Mouse (Mus musculus) adipocyte (in vitro differentiated cells): Measurements from ENCODE around the gene Nrgn.

Source experiments
- DNase-seq: peaks from one replicate; pipeline ENCODE4 v3.0.0-alpha.2; 2016; ENCODE audit warnings: low spot score

Gene Nrgn

DNA sequence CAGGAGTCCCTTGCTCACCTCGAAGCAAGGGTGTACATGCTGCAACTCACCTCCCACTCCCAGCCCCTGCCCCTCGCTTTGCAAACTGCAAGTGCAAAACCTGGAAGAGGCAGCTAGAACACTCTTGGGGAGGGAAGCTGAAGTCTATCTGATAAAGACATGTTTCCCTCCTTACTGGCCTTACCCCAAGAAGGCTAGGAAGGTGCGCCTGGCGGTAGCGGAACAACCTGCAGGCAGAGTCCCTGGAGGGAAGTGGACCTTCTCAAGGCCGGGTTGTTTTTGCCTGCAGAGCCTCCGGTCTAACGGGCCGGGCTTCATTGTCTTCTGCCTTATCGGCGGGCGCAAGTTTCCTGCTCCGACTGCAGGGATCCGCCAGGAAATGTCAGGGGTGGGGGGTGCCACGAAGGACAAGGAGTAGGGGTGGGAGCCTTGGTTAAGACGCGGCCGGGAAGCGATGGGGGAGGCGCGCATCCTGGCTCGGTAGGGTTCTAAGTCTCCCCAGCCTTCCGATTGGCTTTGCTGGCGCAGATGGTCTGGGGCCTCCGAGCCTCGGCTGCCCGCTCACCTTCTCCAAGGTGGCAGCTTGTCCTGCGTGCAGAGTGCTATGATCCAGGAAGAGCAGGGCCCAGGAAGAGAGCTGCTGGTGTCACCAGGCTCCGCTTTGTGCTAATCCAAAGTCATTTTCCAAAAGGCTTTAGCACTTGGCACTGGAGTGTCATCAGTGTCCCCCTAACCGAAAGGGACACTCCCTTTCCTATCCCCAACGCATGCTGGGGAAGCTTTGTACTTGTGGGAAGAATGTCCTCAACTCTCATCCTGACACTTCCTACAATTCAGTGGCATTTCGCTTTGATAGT is 22.4 kb downstream of the Nrgn start:
- DNase-seq, result no peak

DNA sequence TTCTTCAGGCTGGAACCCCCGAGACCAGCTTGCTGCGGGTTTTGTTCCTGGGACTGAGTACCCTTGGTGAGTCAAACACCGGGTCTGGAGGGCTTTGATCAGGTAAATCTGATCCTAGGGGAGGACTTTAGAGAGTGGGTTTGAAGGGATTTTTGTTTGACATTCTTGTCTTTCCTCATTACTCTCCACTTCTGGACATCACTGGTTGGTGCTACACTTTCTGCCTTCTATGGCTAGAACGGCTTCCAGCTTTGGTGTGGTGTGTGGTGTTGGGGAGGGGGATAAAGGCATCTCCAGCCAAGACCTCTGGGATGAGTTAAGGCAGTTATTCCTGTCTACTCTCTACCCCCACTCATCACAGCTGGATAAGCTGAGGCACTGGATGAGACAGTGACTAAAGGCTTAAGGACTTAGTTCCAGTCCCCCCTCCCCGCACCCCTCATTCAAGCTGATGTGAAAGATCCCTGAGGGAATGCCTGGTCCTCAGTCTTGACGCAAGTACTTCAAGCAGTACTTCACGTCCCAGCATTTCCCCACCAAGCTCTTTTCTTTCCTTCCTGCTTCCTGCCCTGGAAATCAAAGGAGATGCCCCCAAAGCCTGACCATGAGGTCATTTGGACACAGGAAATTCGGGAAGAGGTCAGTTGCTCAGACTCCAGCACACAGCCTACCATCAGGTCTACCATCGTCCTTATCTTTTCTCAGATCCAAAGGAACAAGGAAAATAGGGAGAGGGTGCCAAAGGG is 24.3 kb downstream of the Nrgn start:
- DNase-seq, result no peak

DNA sequence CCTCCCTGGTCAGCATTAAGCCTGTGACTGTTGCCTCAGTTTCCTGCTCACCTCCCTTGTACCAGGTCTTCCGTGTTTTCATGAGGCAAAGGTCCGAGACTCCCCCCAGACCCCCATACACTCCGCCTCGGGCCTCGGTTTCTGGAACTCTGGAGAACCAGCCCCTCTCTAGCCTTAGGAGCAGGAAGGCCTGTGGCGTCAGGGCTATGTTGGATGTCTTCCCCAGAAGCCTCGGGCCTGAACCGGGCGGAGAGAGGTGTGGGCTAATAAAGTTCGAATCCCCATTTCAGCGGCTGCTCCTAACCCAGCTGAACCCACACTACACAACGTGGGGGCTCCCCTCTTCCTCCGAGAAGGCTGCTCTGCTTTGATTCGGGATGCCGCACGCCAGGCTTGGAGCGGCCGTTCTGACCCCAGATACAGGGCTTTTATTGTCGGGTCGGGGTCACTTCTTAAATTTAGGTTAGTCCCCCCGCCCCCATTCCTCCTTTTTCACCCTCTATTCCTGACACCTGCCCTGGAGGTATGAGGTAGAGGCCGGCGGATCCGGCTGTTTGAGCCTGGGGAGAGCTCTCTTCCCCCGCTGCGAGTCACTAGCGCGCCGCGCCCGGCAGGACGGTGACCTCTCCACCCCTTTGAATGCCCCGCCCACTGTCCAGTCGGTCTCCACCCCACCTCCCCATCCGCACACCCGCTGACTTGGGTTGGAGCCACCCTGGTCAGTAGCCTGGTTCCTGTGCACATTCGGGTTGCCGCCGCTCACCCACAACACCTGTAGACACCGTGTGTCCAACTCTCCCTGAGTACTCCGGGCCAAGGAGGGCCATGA is 25.1 kb downstream of the Nrgn start, which contains the start of gene Esam:
Gene Esam, plus strand, starts transcription at position 683 of the 829 bp plus-strand sequence.
- no peak for DNase-seq

DNA sequence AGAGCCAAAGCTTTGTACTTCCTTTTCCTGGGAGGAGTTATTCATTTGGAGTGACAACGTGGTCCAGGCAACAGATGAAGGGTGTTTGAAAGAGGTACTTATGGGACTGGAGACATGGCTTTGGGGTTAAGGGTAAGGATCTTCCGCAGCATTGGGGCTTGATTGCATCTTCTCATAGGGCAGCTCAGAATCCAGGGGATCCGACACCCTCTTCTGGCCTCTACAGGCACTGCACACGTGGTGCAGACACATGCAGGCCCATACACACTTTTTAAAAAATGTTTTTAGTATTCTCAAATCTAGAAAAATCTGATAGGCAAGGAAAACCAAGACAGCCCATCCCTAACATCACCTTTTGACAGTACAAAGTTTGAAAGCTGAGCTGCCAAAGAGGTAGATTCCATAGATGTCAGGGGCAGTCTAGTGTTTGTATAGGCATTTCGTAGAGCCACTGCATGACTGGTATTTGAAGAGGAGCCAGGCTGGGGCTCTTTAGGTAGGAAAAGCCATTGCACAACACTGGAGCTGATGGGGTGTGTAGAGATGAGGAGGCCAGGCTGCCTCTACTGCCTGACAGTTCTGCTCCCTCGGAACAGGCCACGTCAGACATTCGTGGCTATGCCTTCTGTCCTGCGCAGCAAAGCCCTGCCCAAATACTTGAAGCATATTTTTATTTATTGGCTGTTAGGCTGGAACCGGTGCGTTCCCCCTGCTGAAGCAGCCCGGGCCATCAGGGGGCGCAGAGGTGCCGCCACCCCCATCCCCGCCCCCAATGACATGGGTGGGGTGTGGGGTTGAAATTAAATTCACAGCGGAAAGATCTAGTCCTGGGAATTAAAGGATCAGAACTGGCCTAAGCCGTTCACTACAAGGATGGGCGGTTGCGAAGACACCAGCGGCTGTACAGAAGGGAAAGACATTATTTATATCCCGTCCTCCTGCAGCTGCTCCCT is 26.0 kb downstream of the Nrgn start:
- DNase-seq, result no peak

DNA sequence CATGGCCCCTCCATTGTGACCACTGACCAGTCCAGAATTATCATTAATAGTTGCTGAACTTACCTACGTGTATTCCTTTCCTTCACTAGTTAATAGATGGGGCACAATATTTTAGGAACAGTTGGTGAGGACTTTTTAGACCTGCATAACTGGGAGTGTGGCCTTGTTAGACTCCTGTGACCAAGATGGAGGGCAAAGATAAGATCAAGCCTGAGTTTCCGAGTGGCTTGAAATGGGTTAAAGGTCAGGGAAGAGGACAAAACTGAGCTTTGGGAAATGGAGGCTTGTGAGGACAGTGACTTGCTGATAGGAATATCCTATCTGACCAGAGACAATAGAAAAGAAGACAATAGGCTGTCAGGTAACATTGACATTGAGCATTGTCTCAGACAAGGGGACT is 27.2 kb downstream of the Nrgn start:
- DNase-seq, result no peak

DNA sequence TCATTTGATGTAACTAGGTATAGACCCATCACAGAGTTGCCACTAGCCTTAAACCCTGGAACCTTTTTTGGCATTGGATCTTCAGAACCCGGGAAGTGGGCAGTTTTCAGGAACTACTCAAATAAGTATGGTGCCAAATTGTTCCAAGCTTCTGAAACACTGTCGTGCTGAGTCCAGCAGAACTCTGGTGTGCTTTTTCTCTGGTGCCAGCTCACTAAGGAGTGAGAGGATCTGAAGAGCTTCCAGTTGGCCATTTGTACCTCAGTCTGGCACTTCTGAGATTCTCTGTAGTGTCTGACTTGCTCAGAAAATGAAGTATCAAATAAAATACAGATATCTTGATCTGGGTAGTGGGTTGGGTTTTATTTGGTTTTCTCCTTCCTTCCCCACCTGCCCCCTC is 32.7 kb downstream of the Nrgn start:
- no peak for DNase-seq

DNA sequence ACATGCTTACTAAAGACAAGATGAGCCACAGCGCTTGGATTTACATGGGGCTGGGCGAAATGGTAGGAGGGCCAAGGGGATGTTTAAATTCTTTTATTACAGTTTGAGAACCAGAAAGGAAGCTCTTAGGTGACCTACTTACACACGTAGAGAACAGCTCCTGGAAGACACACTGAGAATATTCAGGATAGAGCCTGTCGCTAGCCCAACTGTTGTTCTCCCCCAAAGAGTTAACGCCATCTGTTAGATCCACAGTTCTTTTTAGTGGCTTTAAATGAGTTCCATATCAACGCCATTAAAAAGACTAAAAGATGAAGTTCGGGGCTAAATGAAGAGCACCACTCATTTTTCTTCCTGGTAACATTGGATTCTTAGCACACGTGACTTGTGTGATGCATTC is 33.7 kb downstream of the Nrgn start:
- DNase-seq, result no peak

DNA sequence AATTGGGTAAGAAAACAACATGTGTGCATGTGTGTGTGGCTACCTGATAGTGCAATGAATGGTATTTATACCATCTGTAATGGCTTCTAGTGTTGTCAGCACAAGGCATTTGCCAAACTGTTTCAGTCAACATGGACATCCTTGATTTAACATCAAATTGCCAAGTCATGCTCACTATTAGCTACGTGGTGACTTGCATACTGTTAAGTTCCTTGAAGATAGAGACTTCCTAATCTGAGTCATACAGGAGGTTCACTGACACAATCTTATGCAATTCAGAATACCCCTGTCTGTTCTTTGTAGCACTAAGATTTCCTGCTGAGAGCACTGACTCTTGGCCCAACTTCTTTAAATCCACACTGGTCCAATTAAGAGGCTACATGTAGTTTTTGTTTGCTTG is 35.2 kb downstream of the Nrgn start:
- DNase-seq, result no peak

DNA sequence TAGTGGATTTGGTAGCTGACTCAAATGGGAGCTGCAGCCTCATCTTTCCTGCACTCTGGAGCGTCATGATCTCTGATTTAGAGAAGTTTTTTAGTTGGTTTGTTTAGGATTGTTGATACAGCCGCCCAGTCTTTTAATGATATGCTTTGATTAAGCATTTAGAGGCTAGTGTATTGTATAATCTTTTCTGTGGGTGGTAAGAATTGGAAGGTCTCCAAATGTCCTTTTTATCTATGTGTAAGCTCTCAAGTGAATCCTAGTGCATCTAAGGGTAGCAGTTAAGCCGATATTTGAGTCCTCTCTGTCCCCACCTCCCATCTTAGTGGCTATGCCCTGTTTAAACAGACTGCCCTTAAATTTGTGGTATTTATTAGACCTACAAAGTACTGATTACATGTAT is 38.2 kb downstream of the Nrgn start:
- no peak for DNase-seq

DNA sequence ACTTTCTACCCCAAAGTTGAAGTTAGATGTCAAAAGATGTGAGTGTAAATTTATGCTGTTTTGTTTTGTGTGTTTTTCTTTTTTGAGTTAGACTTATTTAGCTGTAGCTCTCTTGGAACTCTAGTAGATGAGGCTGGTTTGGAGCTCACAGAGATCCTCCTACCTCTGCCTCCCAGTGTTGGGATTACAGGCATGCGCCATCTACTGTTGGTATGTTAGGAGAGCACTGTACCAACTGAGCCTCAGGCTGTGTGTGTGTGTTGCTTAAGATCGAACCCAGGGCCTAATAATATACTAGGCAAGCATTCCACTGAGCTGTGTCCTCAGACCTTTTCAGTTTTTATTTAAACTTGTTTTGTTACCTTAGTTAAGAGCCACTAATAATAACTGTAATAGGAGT is 40.6 kb downstream of the Nrgn start:
- no peak for DNase-seq

DNA sequence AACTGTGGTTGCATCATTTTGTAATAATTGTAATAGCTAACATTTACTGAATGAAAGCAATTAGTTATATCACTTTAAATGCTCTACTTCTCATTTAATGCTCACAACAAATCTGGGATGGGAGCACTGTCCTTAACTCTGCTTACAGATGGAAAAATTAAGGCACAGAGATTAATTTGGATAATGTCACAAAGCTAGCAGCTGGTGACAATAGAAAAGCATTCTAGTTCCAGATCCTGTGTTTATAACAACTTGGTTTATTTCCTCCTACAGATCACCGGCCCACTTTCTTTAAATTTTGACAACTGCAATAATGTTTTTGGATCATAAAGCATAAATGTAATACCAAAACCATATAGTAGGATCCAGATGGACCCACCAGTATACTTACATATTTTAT is 46.7 kb downstream of the Nrgn start:
- DNase-seq, result no peak

DNA sequence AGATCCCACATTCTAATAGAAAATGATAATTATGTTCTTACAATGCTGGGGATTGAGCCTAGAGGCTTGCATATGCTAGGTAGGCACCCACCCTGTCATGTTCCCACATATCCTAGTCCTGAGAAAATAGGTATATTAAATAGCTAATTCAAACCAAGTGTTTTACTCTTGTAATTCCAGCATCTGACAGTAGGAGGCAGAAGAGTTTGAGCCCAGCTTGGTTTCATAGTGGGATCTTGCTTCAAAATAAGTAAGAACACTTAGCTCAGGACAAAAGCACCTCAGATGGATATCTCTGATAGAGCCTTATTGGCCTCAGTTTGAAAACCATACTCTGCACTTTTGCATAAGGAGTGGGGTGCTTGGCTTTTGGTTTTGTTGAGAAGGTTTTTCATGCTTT is 48.4 kb downstream of the Nrgn start:
- DNase-seq, result no peak

DNA sequence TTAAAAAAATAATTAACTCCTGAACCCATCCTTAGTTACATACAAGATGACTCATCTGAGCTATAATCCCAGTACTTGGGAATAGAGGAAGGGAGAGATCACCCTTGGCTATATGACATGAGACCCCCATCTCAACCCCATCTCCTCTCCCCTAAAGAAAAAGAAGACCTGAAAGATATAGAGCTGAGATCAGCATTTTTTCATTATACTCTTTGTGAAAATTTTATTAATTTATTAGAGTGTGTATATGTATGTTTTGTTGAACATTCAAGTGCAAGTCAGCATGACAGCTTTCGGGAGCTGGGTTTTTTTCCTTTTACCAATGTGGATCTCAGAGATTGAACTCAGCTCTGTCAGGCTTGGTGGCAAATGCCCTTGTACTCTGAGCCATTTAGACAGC is 51.5 kb downstream of the Nrgn start:
- DNase-seq, result no peak

DNA sequence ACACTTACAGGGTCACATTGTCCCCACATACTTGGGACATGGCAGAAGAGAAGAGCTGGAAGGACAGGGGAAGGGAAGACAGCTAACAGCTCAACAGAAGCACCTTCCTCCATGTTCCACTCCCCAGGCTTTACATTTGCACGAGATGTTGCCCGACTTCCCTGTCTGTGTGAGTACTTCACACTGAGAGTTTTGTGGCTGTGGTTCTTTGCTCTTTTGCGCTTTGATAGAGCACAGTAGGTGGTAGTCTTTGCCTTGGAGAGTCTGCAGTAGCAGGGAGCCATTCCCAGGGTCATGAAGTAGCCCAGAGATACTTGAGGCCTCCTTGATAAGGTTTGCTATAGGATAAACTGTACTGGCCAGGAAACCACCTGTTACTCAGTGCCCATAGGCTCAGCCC is 52.5 kb downstream of the Nrgn start:
- DNase-seq, result no peak

DNA sequence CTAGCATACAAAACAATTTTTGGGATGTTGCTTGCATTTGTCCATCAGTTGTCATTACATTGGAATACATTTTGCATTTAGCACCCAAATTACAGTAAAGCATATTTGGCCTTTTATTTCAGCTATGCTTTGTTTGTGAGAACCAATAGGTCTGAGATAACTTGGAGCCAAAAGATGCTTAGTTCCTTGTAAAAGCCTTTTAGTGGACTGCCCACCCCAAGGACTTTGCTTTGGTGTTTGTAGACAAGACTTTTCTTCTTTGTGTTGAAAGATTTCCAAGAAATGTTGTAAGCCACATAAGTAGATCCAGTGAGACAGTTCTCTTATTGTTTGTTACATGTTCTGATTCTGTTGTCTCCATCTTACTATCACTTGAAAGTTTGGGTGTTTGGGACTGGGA is 56.4 kb downstream of the Nrgn start:
- no peak for DNase-seq

DNA sequence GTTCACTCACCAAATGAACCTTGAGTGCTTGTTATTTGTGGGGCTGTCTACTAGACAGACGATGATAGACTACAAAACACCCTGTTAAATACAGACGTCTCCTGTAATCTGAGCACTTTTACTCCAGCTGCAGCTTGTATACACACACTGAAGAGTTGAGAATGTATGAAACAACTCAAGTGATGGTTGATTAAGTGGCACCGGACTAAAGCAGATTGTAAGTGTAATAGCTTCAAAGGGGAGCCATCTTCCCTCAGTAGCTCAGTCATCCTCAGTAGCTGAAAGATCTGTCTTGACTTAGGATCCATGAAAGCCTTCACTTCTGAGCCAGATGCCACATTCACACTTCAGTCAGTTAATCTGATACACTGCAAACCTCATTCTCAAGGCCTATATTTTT is 56.9 kb downstream of the Nrgn start:
- no peak for DNase-seq
